Mouse (Mus musculus) midbrain, embryonic 10.5 days (tissue): ENCODE results near the gene Scgb1b19. TPM values are rescaled to one million over a fixed set of nuclear protein-coding genes. Genes with fewer than 3 reads are reported as not detected.
"Not testable (repeated sequence)": the region's sequence is repeated elsewhere in the genome, so short reads cannot be mapped to it uniquely, and the experiment has no call there.

Experiments
- DNase-seq: peaks from one replicate; pipeline ENCODE4 v3.0.0-alpha.2; 2017; ENCODE audit warnings: low spot score
- H3K27ac ChIP-seq: fragments of 300-500 bp; sonication (generic); replicated peaks from 2 replicates; pipeline ENCODE4 v1.5.1; 2016; ENCODE audit warnings: mild to moderate bottlenecking
- H3K27me3 ChIP-seq: fragments of 300-500 bp; sonication (generic); 2 replicates; pipeline ENCODE4 v1.6.1; 2016; ENCODE audit warnings: low read depth, mild to moderate bottlenecking; ENCODE audit not compliant: poor library complexity, severe bottlenecking
- H3K36me3 ChIP-seq: fragments of 300-500 bp; sonication (generic); 2 replicates; pipeline ENCODE4 v1.6.1; 2016; ENCODE audit warnings: mild to moderate bottlenecking, moderate library complexity
- H3K4me1 ChIP-seq: fragments of 300-500 bp; sonication (generic); 2 replicates; pipeline ENCODE4 v1.6.1; 2016
- H3K4me3 ChIP-seq: fragments of 300-500 bp; sonication (generic); 2 replicates; pipeline ENCODE4 v1.5.1; 2016; ENCODE audit warnings: mild to moderate bottlenecking, moderate library complexity
- H3K9me3 ChIP-seq: fragments of 300-500 bp; sonication (generic); replicated peaks from 2 replicates; pipeline ENCODE4 v1.6.1; 2016; ENCODE audit warnings: mild to moderate bottlenecking
- WGBS: fragments of 180-500 bp; shearing (Covaris S2); methylation state at CpG from one replicate; pipeline ENCODE4 v1.1.7; 2016; 5-methylcytosine and 5-hydroxymethylcytosine counted together
- polyA plus RNA-seq: library from polyadenylated mRNA; unstranded; fragments of >200 nt; fragmentation: Nextera tagmentation; extraction: Ambion mirVana; gene quantifications from 2 replicates; pipeline ENCODE4 v1.2.1, GENCODE M21; 2016

Scgb1b19 gene
- not detected in 2 replicates for polyA plus RNA-seq

GRCm38 (mm10) chr7:33286991-33287390 is at the start of gene Scgb1b19:
Gene Scgb1b19, plus strand, starts transcription at chr7:33287291.
- 92% methylated on average over 2 of the region's 3 CpGs for WGBS
- H3K27ac ChIP-seq, H3K27me3 ChIP-seq, H3K4me1 ChIP-seq, DNase-seq, H3K36me3 ChIP-seq, H3K4me3 ChIP-seq: not testable (repeated sequence)
- H3K9me3 ChIP-seq, result peaks cover 18% of the 10 kb centered on the region; the same call in 1 of the 2 replicates

DNA sequence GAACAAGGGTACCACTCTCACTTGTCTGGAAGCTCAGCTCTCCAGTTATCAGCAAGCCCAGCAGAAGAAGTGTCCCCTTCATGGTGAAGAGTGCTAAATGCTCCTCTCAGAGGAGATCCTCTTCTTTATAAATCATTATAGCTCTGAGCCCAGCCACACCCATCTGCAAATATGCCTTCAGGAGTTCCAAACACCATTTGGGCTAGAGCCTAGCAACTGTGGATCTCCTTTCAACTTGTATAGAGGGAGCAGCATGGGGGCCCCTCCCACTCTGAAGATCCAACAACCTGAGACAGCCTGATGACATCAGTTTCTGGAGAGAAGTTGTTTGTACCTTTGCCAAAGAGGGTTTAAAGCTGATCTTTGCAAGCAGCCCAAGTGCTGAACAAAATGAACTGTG is 6.9 kb upstream of the Scgb1b19 start, which contains the start of gene Scgb2b19:
Gene Scgb2b19, minus strand, starts transcription at position 101 of the 400 bp plus-strand sequence.
- H3K27me3 ChIP-seq, DNase-seq, H3K27ac ChIP-seq, H3K9me3 ChIP-seq, H3K4me1 ChIP-seq, H3K4me3 ChIP-seq, H3K36me3 ChIP-seq: not testable (repeated sequence)

Other genes starting within 250 kb of the Scgb1b19 start
- gene Scgb2b17, start 230.7 kb upstream of the Scgb1b19 start, polyA plus RNA-seq, result not detected in 2 replicates
- not detected in 2 replicates for gene Scgb1b17, start 223.8 kb upstream of the Scgb1b19 start, polyA plus RNA-seq
- not detected in 2 replicates for gene Scgb2b18, start 113.4 kb upstream of the Scgb1b19 start, polyA plus RNA-seq
- gene Scgb1b18, start 101.7 kb upstream of the Scgb1b19 start, polyA plus RNA-seq, result not detected in 2 replicates
- not detected in 2 replicates for gene Scgb2b19, start 7.0 kb upstream of the Scgb1b19 start, polyA plus RNA-seq
- gene Scgb2b20, start 79.0 kb downstream of the Scgb1b19 start, polyA plus RNA-seq, result not detected in 2 replicates
- not detected in 2 replicates for gene Scgb1b20, start 85.9 kb downstream of the Scgb1b19 start, polyA plus RNA-seq
- not detected in 2 replicates for gene Scgb2b21, start 233.2 kb downstream of the Scgb1b19 start, polyA plus RNA-seq